8 mouse cellular contexts compared by ENCODE assay signal in the genomic region with DNA sequence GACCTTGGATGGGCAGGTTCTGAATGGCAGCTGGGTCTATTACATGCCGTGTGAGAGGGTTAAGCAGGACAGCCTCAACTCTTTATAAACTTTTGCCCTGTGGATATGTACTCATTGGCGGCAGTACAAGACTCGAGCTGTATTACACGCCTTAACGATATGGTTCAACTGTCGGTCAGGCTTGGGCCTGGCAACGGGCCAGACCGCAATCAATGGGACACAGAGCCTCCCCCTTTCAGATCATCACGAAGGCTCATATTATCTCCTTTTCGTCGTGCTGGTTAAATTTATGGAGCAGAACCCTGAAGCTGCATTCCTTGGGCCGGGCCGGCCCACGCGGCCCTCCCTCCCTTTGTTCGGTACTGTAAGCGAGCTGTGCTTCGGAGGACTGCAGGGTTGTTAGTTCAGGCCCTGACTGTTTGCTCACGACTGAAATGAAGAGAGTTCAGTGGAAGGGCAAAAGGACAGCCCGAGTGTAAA.
DNase-seq lines count a peak whose midpoint lies in the region; ATAC-seq and TF ChIP-seq lines count a peak whose summit lies in the region.

No protein-coding gene starts in this region.

- TF ChIP-seq CTCF in C2C12 (IDR thresholded peaks at IDR 0.05; ENCODE audit: control insufficient read depth, insufficient read depth, insufficient read length): no peak

- WGBS in forebrain, embryonic 15.5 days: 20% methylated on average over 20 of the region's 20 CpGs
- 32% methylated on average over 20 of the region's 20 CpGs for WGBS in hindbrain, embryonic 15.5 days
- WGBS in liver, embryonic 11.5 days: 68% methylated on average over 20 of the region's 20 CpGs

- no peak overlapping the region for H3K27ac ChIP-seq in forebrain, embryonic 15.5 days (replicated peaks)
- H3K27ac ChIP-seq in hindbrain, embryonic 15.5 days (replicated peaks): peak overlapping the region; percentile 30; the same call in 1 of the 2 replicates
- H3K27ac ChIP-seq in liver, embryonic 11.5 days (ENCODE audit: low read depth, low read length): peak overlapping the region; percentile 63

- peak; percentile 81 for DNase-seq in adrenal gland, adult 2 months
- DNase-seq in liver, embryonic 11.5 days (ENCODE audit: low spot score): peak; percentile 64
- DNase-seq in urinary bladder, postnatal 25 days (ENCODE audit: low spot score): peak; percentile 80
- DNase-seq in frontal cortex, adult 2 months (ENCODE audit: extremely low spot score in 1 of 2, low spot score in 1 of 2): no peak

- H3K36me3 ChIP-seq in C2C12 (ENCODE audit: control insufficient read depth, insufficient read depth): no peaks in the 10 kb centered on the region
- H3K36me3 ChIP-seq in forebrain, embryonic 15.5 days: no peaks in the 10 kb centered on the region
- no peaks in the 10 kb centered on the region for H3K36me3 ChIP-seq in hindbrain, embryonic 15.5 days
- no peaks in the 10 kb centered on the region for H3K36me3 ChIP-seq in liver, embryonic 11.5 days (ENCODE audit: control insufficient read depth, insufficient read depth, low read length)
- no peaks in the 10 kb centered on the region for H3K36me3 ChIP-seq in myocyte (ENCODE audit: control insufficient read depth, insufficient read depth)

- H3K79me2 ChIP-seq in C2C12 (ENCODE audit: control insufficient read depth, insufficient read depth): no peaks in the 10 kb centered on the region
- no peaks in the 10 kb centered on the region for H3K79me2 ChIP-seq in myocyte (ENCODE audit: control insufficient read depth, insufficient read depth)

- H3K4me1 ChIP-seq in forebrain, embryonic 15.5 days: peaks cover 11% of the 10 kb centered on the region
- peaks cover 20% of the 10 kb centered on the region for H3K4me1 ChIP-seq in hindbrain, embryonic 15.5 days (replicated peaks)
- H3K4me1 ChIP-seq in liver, embryonic 11.5 days (replicated peaks; ENCODE audit: control insufficient read depth, insufficient read depth, low read length): peaks cover 18% of the 10 kb centered on the region

- H3K9me3 ChIP-seq in forebrain, embryonic 15.5 days: no peaks in the 10 kb centered on the region
- H3K9me3 ChIP-seq in hindbrain, embryonic 15.5 days: no peaks in the 10 kb centered on the region
- no peaks in the 10 kb centered on the region for H3K9me3 ChIP-seq in liver, embryonic 11.5 days (ENCODE audit: control insufficient read depth, low read length)

- peak; percentile 68 for ATAC-seq in forebrain, embryonic 15.5 days (replicated peaks)
- ATAC-seq in hindbrain, embryonic 15.5 days (ENCODE audit: low FRiP score, low read depth): peak; percentile 67; the same call in 1 of the 2 replicates
- ATAC-seq in liver, embryonic 11.5 days (replicated peaks; ENCODE audit: low FRiP score): peak; percentile 71

- H3K9ac ChIP-seq in forebrain, embryonic 15.5 days (replicated peaks): no peak overlapping the region
- H3K9ac ChIP-seq in hindbrain, embryonic 15.5 days: no peak overlapping the region
- H3K9ac ChIP-seq in liver, embryonic 11.5 days (ENCODE audit: low read depth, low read length): no peak overlapping the region

- no peak overlapping the region for H3K4me3 ChIP-seq in C2C12 (ENCODE audit: insufficient read depth, poor library complexity, severe bottlenecking)
- no peak overlapping the region for H3K4me3 ChIP-seq in forebrain, embryonic 15.5 days
- H3K4me3 ChIP-seq in hindbrain, embryonic 15.5 days: no peak overlapping the region
- no peak overlapping the region for H3K4me3 ChIP-seq in liver, embryonic 11.5 days (ENCODE audit: low read depth, low read length)
- H3K4me3 ChIP-seq in myocyte: no peak overlapping the region

- no peaks in the 10 kb centered on the region for H3K27me3 ChIP-seq in C2C12 (ENCODE audit: control insufficient read depth, insufficient read depth, insufficient read length)
- H3K27me3 ChIP-seq in forebrain, embryonic 15.5 days: no peaks in the 10 kb centered on the region
- H3K27me3 ChIP-seq in hindbrain, embryonic 15.5 days: no peaks in the 10 kb centered on the region
- H3K27me3 ChIP-seq in liver, embryonic 11.5 days (replicated peaks; ENCODE audit: control insufficient read depth, insufficient read depth, low read length): no peaks in the 10 kb centered on the region
- H3K27me3 ChIP-seq in myocyte (ENCODE audit: control insufficient read depth, insufficient read depth, insufficient read length): no peaks in the 10 kb centered on the region

- no peak overlapping the region for H3K4me2 ChIP-seq in forebrain, embryonic 15.5 days (replicated peaks)
- no peak overlapping the region for H3K4me2 ChIP-seq in hindbrain, embryonic 15.5 days
- H3K4me2 ChIP-seq in liver, embryonic 11.5 days: no peak overlapping the region
- peak overlapping the region; percentile 46 for H3K4me2 ChIP-seq in myocyte (ENCODE audit: low read depth)

- H3ac ChIP-seq in C2C12 (ENCODE audit: control insufficient read depth, insufficient read length, low read depth) (no peak overlapping the region), myocyte (ENCODE audit: control insufficient read depth, insufficient read length) (no peak overlapping the region)

- no peaks in the 10 kb centered on the region for H3K79me3 ChIP-seq in C2C12 (ENCODE audit: low read depth)

- no peak for TF ChIP-seq POLR2A in myocyte (IDR thresholded peaks at IDR 0.05; ENCODE audit: insufficient read length, low read depth)

TF ChIP-seq in C2C12, 6 proteins besides CTCF, POLR2A, EP300 and RAD21:
- TF ChIP-seq USF1 (IDR thresholded peaks at IDR 0.05; ENCODE audit: low read depth) (no peak), MYOG (IDR thresholded peaks at IDR 0.05; ENCODE audit: control insufficient read depth, extremely low read depth, insufficient read length) (no peak), CEBPB (IDR thresholded peaks at IDR 0.05; ENCODE audit: low read depth) (no peak), FOSL1 (IDR thresholded peaks at IDR 0.05; ENCODE audit: insufficient read depth, low read length, poor library complexity, severe bottlenecking) (no peak), MAX (IDR thresholded peaks at IDR 0.05) (peak; percentile 77), MYOD1 (IDR thresholded peaks at IDR 0.05; ENCODE audit: control insufficient read depth, insufficient read length, low read depth) (no peak)

TF ChIP-seq in myocyte, 11 proteins besides CTCF, POLR2A, EP300 and RAD21:
- no peak for TF ChIP-seq MAX (IDR thresholded peaks at IDR 0.05; ENCODE audit: low read depth)
- no peak for TF ChIP-seq E2F4 (IDR thresholded peaks at IDR 0.05; ENCODE audit: insufficient read depth)
- TF ChIP-seq REST (IDR thresholded peaks at IDR 0.05; ENCODE audit: insufficient read depth, insufficient read length): no peak
- TF ChIP-seq MYOD1 (IDR thresholded peaks at IDR 0.05; ENCODE audit: control insufficient read depth in 1 of 3, insufficient read length in 2 of 3, low read depth in 2 of 3): peak in 1 of 3 experiments; percentile 2
- TF ChIP-seq POLR2AphosphoS2 (IDR thresholded peaks at IDR 0.05; ENCODE audit: insufficient read length, low read depth): no peak
- TF ChIP-seq USF1 (IDR thresholded peaks at IDR 0.05; ENCODE audit: low read depth): no peak
- no peak for TF ChIP-seq TCF12 (IDR thresholded peaks at IDR 0.05; ENCODE audit: insufficient read depth, poor library complexity, severe bottlenecking)
- TF ChIP-seq SRF (IDR thresholded peaks at IDR 0.05; ENCODE audit: control insufficient read depth, insufficient read length, low read depth): no peak

Comparison
In these comparisons a context has a peak if more than half of its experiments do, and no peak if none do; other contexts are left out.
1. DNase-seq: peak in adrenal gland, adult 2 months (single experiment), liver, embryonic 11.5 days (single experiment) and urinary bladder, postnatal 25 days (single experiment); none in frontal cortex, adult 2 months (0 of 2).
2. Peak in every context shown above with its lines, with median percentiles within 50 percentile points of each other: ATAC-seq.